Mouse (Mus musculus): ENCODE data around the gene Tead1.

GRCm38 (mm10) chr7:112679513-112680245, 561 bp downstream of the Tead1 start:
- TF ChIP-seq CTCF (IDR thresholded peaks at IDR 0.05; ENCODE audit: low read depth, low read length): no peak
- no peak for TF ChIP-seq GATA2 (IDR thresholded peaks at IDR 0.05; ENCODE audit: borderline replicate concordance, low read depth, low read length)
- TF ChIP-seq TAL1 (conservative IDR thresholded peaks at IDR 0.05; ENCODE audit: low read depth, low read length): no peak
